Mouse (Mus musculus): ENCODE measurements around the gene Cpeb2. TPM values are rescaled to one million over a fixed set of nuclear protein-coding genes. Genes with fewer than 3 reads are reported as not detected.
A peak's percentile ranks its signal among the peaks of the same experiment; 100 is the strongest.

The Cpeb2 gene
- polyA plus RNA-seq, 2 experiments = 0.86 to 1.1 TPM

DNA sequence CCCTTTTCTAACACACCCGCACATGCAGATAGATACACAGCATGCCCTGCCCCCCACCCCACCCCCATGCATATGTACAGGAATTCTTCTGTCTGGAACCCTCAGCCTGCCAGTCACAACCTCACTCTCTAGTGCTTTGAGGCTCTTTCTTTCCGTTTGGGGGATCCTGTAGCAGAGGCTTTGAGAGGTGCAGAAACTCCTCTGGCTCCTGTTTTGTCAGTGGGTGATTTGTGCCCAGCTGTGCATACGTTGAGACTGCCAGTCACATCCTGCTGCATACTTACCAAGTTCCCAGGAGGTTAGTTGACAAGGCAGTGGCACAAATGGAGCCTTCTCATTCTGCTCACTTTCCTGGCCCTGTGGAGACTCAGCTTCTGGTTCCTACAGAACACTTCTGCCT lies 68.0 kb downstream of the Cpeb2 start:
- 40% methylated on average over 3 of the region's 3 CpGs for WGBS (ENCODE audit: insufficient replicate concordance)
- Histone ChIP-seq H3K9ac (replicated peaks) (no peak overlapping the region), H3K27ac (no peak overlapping the region), H3K9me3 (ENCODE audit: control insufficient read depth, low read length) (no peaks in the 10 kb centered on the region), H3K36me3 (replicated peaks; ENCODE audit: control insufficient read depth, insufficient read depth, low read depth) (no peaks in the 10 kb centered on the region), H3K4me3 (ENCODE audit: insufficient read depth in 1 of 2, low read depth in 2 of 2, low read length in 2 of 2) (no peak overlapping the region), H3K4me1 (replicated peaks; ENCODE audit: control insufficient read depth in 2 of 2, insufficient read depth in 2 of 2, low read length in 1 of 2) (no peaks in the 10 kb centered on the region), H3K4me2 (ENCODE audit: low read depth) (no peak overlapping the region), H3K27me3 (ENCODE audit: control insufficient read depth, insufficient read depth, low read length) (no peaks in the 10 kb centered on the region)
- TF ChIP-seq EP300 (IDR thresholded peaks at IDR 0.05; ENCODE audit: low read depth) = no peak
- TF ChIP-seq CTCF (IDR thresholded peaks at IDR 0.05; ENCODE audit: low read depth) = no peak
- ATAC-seq (ENCODE audit: insufficient read depth) = no peak
- no peak for DNase-seq (ENCODE audit: low read depth in 3 of 3, low spot score in 3 of 3)

DNA sequence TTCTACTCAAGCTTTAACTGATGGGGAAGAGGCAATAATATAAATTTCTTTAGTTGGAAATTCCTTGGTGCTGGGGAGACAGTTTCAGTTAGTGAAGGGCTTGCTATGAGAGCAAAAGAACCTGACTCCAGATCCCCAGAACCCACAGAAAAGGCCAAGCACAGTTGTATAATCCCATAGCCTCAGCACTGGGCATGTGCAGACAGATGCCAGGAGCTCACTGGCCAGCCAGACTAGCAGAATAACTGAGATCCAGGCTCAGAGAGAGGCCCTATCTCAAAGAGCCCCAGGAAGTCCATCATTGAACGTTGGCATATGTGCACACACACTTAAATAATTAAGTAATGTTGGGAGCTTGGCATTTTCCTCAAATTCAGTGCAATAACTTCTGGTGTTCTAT lies 70.5 kb downstream of the Cpeb2 start:
- DNase-seq (ENCODE audit: low read depth in 3 of 3, low spot score in 3 of 3) = no peak
- Histone ChIP-seq H3K27ac (no peak overlapping the region), H3K27me3 (ENCODE audit: control insufficient read depth, insufficient read depth, low read length) (no peaks in the 10 kb centered on the region), H3K36me3 (replicated peaks; ENCODE audit: control insufficient read depth, insufficient read depth, low read depth) (no peaks in the 10 kb centered on the region), H3K4me1 (replicated peaks; ENCODE audit: control insufficient read depth in 2 of 2, insufficient read depth in 2 of 2, low read length in 1 of 2) (no peaks in the 10 kb centered on the region), H3K9ac (replicated peaks) (no peak overlapping the region), H3K9me3 (ENCODE audit: control insufficient read depth, low read length) (no peaks in the 10 kb centered on the region), H3K4me2 (ENCODE audit: low read depth) (no peak overlapping the region), H3K4me3 (ENCODE audit: insufficient read depth in 1 of 2, low read depth in 2 of 2, low read length in 2 of 2) (no peak overlapping the region)
- WGBS (ENCODE audit: insufficient replicate concordance) = 25% methylated on average over 1 of the region's 1 CpGs
- ATAC-seq (ENCODE audit: insufficient read depth) = no peak
- TF ChIP-seq EP300 (IDR thresholded peaks at IDR 0.05; ENCODE audit: low read depth) (no peak), CTCF (IDR thresholded peaks at IDR 0.05; ENCODE audit: low read depth) (no peak)

DNA sequence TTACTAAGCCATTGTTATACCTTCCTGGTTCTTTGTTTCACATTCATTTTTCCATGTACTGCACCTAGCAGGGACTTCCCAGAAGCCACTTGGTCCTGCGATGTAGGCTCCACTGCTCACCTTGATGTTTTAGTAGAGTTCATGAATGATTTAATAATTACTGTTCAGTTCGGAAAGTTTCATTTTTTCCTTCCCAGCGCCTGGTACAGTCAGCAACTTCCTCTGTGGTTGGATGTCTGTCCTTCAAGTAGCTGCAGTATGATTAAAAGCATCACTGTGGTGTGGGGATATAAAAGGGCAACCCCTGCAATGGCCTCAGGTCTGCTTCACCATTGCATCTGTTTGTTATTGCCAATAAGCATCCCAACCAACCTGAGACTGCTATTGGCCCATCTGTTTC lies 72.5 kb downstream of the Cpeb2 start:
- no peaks in the 10 kb centered on the region for H3K4me1 ChIP-seq (replicated peaks; ENCODE audit: control insufficient read depth in 2 of 2, insufficient read depth in 2 of 2, low read length in 1 of 2)
- H3K27me3 ChIP-seq (ENCODE audit: control insufficient read depth, insufficient read depth, low read length) = no peaks in the 10 kb centered on the region
- H3K27ac ChIP-seq = no peak overlapping the region
- H3K36me3 ChIP-seq (replicated peaks; ENCODE audit: control insufficient read depth, insufficient read depth, low read depth) = no peaks in the 10 kb centered on the region
- 58% methylated on average over 3 of the region's 3 CpGs for WGBS (ENCODE audit: insufficient replicate concordance)
- H3K9ac ChIP-seq (replicated peaks) = no peak overlapping the region
- no peak overlapping the region for H3K4me2 ChIP-seq (ENCODE audit: low read depth)
- H3K4me3 ChIP-seq (ENCODE audit: insufficient read depth in 1 of 2, low read depth in 2 of 2, low read length in 2 of 2) = no peak overlapping the region
- no peak for TF ChIP-seq CTCF (IDR thresholded peaks at IDR 0.05; ENCODE audit: low read depth)
- TF ChIP-seq EP300 (IDR thresholded peaks at IDR 0.05; ENCODE audit: low read depth) = no peak
- no peak for ATAC-seq (ENCODE audit: insufficient read depth)
- no peak for DNase-seq (ENCODE audit: low read depth in 3 of 3, low spot score in 3 of 3)
- no peaks in the 10 kb centered on the region for H3K9me3 ChIP-seq (ENCODE audit: control insufficient read depth, low read length)

DNA sequence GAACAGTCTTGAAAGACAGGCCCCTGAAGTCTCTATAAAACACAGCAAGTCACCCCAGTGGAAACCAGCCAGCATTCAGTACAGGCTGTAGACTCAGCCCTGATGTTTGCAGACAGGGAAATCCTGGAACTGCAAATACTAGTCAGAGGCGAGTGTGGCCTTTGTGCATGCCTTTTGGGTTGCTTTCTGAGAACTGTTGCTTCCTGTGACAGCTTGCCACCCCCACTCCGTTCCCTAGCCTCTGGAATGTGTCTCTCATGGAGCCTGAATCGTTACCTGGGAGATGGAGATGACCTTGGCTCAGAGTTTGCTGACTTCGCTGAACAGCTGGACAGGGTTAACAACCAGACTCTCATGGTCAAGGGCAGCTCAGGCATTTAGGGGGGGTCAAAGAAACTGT lies 77.0 kb downstream of the Cpeb2 start:
- no peak overlapping the region for H3K4me3 ChIP-seq (ENCODE audit: insufficient read depth in 1 of 2, low read depth in 2 of 2, low read length in 2 of 2)
- 0 out of 2 replicates have a peak, but pooled peaks have one; percentile 23 for ATAC-seq (ENCODE audit: insufficient read depth)

DNA sequence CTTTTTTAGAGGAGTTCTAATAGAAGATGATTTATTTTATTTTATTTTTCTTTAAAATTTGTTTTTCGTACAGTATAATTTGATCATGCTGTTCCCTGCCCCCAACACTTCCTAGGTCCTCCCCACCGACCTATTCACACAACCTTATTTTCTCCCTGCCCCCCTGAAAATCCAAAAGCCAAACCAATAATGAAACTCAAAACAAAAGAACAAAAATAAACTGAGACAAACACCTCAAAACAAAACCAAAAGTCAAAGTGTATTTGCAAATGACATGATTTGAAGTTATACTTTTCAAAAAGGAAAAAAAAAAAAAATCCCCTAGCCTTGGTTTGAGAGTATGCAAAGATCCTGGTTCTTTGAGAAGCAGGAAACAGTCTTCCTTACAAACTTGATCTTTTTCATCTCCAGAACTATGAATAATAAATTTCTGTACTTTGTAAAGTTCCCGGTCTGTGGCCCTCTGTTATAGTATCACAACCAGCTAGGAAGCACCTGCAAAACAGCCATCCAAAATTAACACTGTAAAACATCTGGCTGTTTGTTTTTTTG lies 91.4 kb downstream of the Cpeb2 start:
- Histone ChIP-seq H3K4me1 (replicated peaks; ENCODE audit: control insufficient read depth in 2 of 2, insufficient read depth in 2 of 2, low read length in 1 of 2) (no peaks in the 10 kb centered on the region), H3K36me3 (replicated peaks; ENCODE audit: control insufficient read depth, insufficient read depth, low read depth) (no peaks in the 10 kb centered on the region), H3K27me3 (ENCODE audit: control insufficient read depth, insufficient read depth, low read length) (no peaks in the 10 kb centered on the region), H3K9ac (replicated peaks) (no peak overlapping the region), H3K4me3 (ENCODE audit: insufficient read depth in 1 of 2, low read depth in 2 of 2, low read length in 2 of 2) (no peak overlapping the region), H3K27ac (no peak overlapping the region), H3K9me3 (ENCODE audit: control insufficient read depth, low read length) (no peaks in the 10 kb centered on the region), H3K4me2 (ENCODE audit: low read depth) (no peak overlapping the region)
- 60% methylated on average over 3 of the region's 3 CpGs for WGBS (ENCODE audit: insufficient replicate concordance)
- DNase-seq (ENCODE audit: low read depth in 3 of 3, low spot score in 3 of 3) (no peak), ATAC-seq (ENCODE audit: insufficient read depth) (no peak)
- no peak for TF ChIP-seq EP300 (IDR thresholded peaks at IDR 0.05; ENCODE audit: low read depth)
- TF ChIP-seq CTCF (IDR thresholded peaks at IDR 0.05; ENCODE audit: low read depth) = no peak

More for the DNA sequence above, 77.0 kb downstream of the Cpeb2 start:
- Histone ChIP-seq H3K9ac (replicated peaks) (no peak overlapping the region), H3K27me3 (ENCODE audit: control insufficient read depth, insufficient read depth, low read length) (no peaks in the 10 kb centered on the region), H3K36me3 (replicated peaks; ENCODE audit: control insufficient read depth, insufficient read depth, low read depth) (no peaks in the 10 kb centered on the region), H3K4me2 (ENCODE audit: low read depth) (no peak overlapping the region), H3K9me3 (ENCODE audit: control insufficient read depth, low read length) (no peaks in the 10 kb centered on the region), H3K27ac (no peak overlapping the region), H3K4me1 (replicated peaks; ENCODE audit: control insufficient read depth in 2 of 2, insufficient read depth in 2 of 2, low read length in 1 of 2) (no peaks in the 10 kb centered on the region)
- TF ChIP-seq EP300 (IDR thresholded peaks at IDR 0.05; ENCODE audit: low read depth) = no peak
- TF ChIP-seq CTCF (IDR thresholded peaks at IDR 0.05; ENCODE audit: low read depth) = no peak
- 32% methylated on average over 4 of the region's 4 CpGs for WGBS (ENCODE audit: insufficient replicate concordance)
- peak in 2 of 3 experiments; percentile 2 to 6 for DNase-seq (ENCODE audit: low read depth in 3 of 3, low spot score in 3 of 3)
